Mouse (Mus musculus): Measurements from ENCODE around the gene Klhdc8b.

DNA sequence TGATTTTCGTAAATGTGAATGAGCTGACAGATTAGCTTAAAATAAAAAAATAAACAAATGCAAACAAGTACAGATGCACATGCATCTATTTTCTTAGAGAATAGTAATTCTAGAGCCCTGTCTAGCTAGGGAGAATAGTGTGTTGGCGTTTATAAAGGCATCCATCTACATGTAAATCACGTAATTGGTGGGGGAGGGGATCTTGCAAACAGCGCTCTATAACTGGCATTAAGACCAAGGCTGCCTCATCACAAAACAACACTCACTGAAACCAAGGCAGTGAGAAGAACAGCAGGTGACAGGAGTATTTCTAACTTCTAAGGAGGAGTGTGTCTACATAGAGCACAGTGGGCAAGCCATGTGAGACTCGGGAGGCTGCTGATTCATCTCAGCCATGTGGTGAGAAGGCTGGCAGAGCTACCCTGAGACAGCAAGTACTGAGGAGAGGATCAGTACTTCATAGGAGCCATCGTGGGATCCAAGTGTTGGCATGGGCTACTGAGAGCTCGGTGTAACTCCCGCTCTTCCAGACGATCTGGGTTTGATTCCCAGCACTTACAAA, 49.9 kb downstream of the Klhdc8b start:
- TF ChIP-seq MAFK (IDR thresholded peaks at IDR 0.05; ENCODE audit: insufficient read depth, low read depth, low read length): no peak
- no peak for TF ChIP-seq CHD2 (IDR thresholded peaks at IDR 0.05; ENCODE audit: low read depth, low read length)
- no peak for TF ChIP-seq ZC3H11A (IDR thresholded peaks at IDR 0.05; ENCODE audit: borderline replicate concordance, low read depth, low read length)
- TF ChIP-seq HCFC1 (IDR thresholded peaks at IDR 0.05; ENCODE audit: borderline replicate concordance, insufficient read depth, low read length): no peak
